Mouse (Mus musculus) ES-E14 (cell line): ENCODE data around the gene Bcr. TPM values are rescaled to one million over a fixed set of nuclear protein-coding genes. Genes with fewer than 3 reads are reported as not detected.

Source experiments
- DNase-seq: peaks from one replicate; pipeline ENCODE4 v3.0.0-alpha.2; 2013; ENCODE audit warnings: low read depth, low spot score
- H3K27ac ChIP-seq: 2 replicates; pipeline ENCODE4 v1.5.1; 2012; ENCODE audit warnings: low read depth, mild to moderate bottlenecking, low read length, moderate library complexity, mixed read lengths; ENCODE audit not compliant: poor library complexity, insufficient read depth, severe bottlenecking
- H3K36me3 ChIP-seq: 2 replicates; pipeline ENCODE4 v1.6.1; 2012; ENCODE audit warnings: mild to moderate bottlenecking, low read length, moderate library complexity, mixed read lengths; ENCODE audit not compliant: control insufficient read depth, poor library complexity, insufficient read depth, severe bottlenecking
- H3K4me1 ChIP-seq, 2 experiments: fragments of 150-350 bp in 1 of 2; sonication (generic) in 1 of 2; 2 replicates each; pipeline ENCODE4 v1.6.1; 2012; ENCODE audit warnings: low read length in 2 of 2, mild to moderate bottlenecking in 1 of 2, mixed read lengths in 1 of 2; ENCODE audit not compliant: control insufficient read depth in 2 of 2, insufficient read depth in 2 of 2, poor library complexity in 1 of 2
- H3K4me3 ChIP-seq, 2 experiments: fragments of 150-350 bp in 1 of 2; sonication (generic) in 1 of 2; 2 replicates each; pipeline ENCODE4 v1.5.1; 2012; ENCODE audit warnings: low read length in 2 of 2, low read depth in 1 of 2, mild to moderate bottlenecking in 1 of 2, mixed read lengths in 1 of 2; ENCODE audit not compliant: insufficient read depth in 1 of 2, poor library complexity in 1 of 2, severe bottlenecking in 1 of 2
- H3K9ac ChIP-seq: 2 replicates; pipeline ENCODE4 v1.6.1; 2012; ENCODE audit warnings: low read depth, mild to moderate bottlenecking, low read length, mixed read lengths; ENCODE audit not compliant: poor library complexity, insufficient read depth, severe bottlenecking
- H3K9me3 ChIP-seq: fragments of 150-350 bp; sonication (generic); 2 replicates; pipeline ENCODE4 v1.6.1; 2012; ENCODE audit warnings: low read depth, mild to moderate bottlenecking, low read length; ENCODE audit not compliant: control insufficient read depth, insufficient read depth
- CHD2 ChIP-seq: IDR thresholded peaks from 2 replicates; pipeline ENCODE4 v1.6.1; 2014; ENCODE audit warnings: mild to moderate bottlenecking, low read depth, low read length, inconsistent platforms
- HCFC1 ChIP-seq: IDR thresholded peaks from 2 replicates; pipeline ENCODE4 v1.6.1; 2012; ENCODE audit warnings: low read length, inconsistent platforms, borderline replicate concordance; ENCODE audit not compliant: insufficient read depth
- MAFK ChIP-seq: IDR thresholded peaks from 2 replicates; pipeline ENCODE4 v1.6.1; 2014; ENCODE audit warnings: mild to moderate bottlenecking, low read depth, low read length, inconsistent platforms; ENCODE audit not compliant: insufficient read depth
- ZC3H11A ChIP-seq: IDR thresholded peaks from 2 replicates; pipeline ENCODE4 v1.6.1; 2012; ENCODE audit warnings: low read depth, mild to moderate bottlenecking, inconsistent platforms, low read length, borderline replicate concordance
- ZNF384 ChIP-seq: IDR thresholded peaks from 2 replicates; pipeline ENCODE4 v1.6.1; 2012; ENCODE audit warnings: low read depth, low read length, inconsistent platforms
- in situ Hi-C, 2 experiments: fragments of 600-800 bp; cut with MboI; formaldehyde crosslinking; loops; one replicate each; pipeline ENCODE4 v1.15.1; 2025; ENCODE audit warnings: low sequenced_read_pairs in 2 of 2, inconsistent platforms in 1 of 2; ENCODE audit not compliant: unreplicated experiment in 2 of 2
- total RNA-seq: library from RNA; depleted of rRNA; stranded (reverse); fragments of 300-350 nt; gene quantifications from 2 replicates; pipeline ENCODE4 v1.2.3, GENCODE M21; 2012

The Bcr gene
- total RNA-seq, 1 experiment = 19.5 TPM

GRCm38 (mm10) chr10:75088471-75088870 is 28.1 kb downstream of the Bcr start:
- TF ChIP-seq MAFK (no peak), ZC3H11A (no peak)
- DNase-seq = no peak
- H3K4me1 ChIP-seq = peaks cover 0 to 3% of the 10 kb centered on the region in 2 experiments; a peak in 2 of 4 replicates
- H3K36me3 ChIP-seq = no peaks in the 10 kb centered on the region
- H3K9me3 ChIP-seq = no peaks in the 10 kb centered on the region
- no peak overlapping the region for H3K9ac ChIP-seq
- in situ Hi-C loops = no loop called here
- no peak overlapping the region for H3K4me3 ChIP-seq
- H3K27ac ChIP-seq = no peak overlapping the region

GRCm38 (mm10) chr10:75091478-75092152 is 31.2 kb downstream of the Bcr start:
- peaks cover 0 to 4% of the 10 kb centered on the region in 2 experiments; a peak in 2 of 4 replicates for H3K4me1 ChIP-seq
- H3K27ac ChIP-seq = no peak overlapping the region
- no peak for DNase-seq
- H3K9ac ChIP-seq = no peak overlapping the region
- H3K4me3 ChIP-seq = no peak overlapping the region
- H3K9me3 ChIP-seq = no peaks in the 10 kb centered on the region
- H3K36me3 ChIP-seq = no peaks in the 10 kb centered on the region
- TF ChIP-seq MAFK (no peak), HCFC1 (no peak), CHD2 (no peak)
- in situ Hi-C loops = no loop called here

GRCm38 (mm10) chr10:75093252-75093987 is 33.0 kb downstream of the Bcr start:
- in situ Hi-C loops = no loop called here
- no peak for DNase-seq
- TF ChIP-seq ZNF384 (no peak), CHD2 (no peak), HCFC1 (no peak), ZC3H11A (no peak), MAFK (no peak)
- Histone ChIP-seq H3K4me1 (peaks cover 0 to 4% of the 10 kb centered on the region in 2 experiments; a peak in 2 of 4 replicates), H3K9me3 (no peaks in the 10 kb centered on the region), H3K36me3 (no peaks in the 10 kb centered on the region), H3K27ac (no peak overlapping the region), H3K9ac (no peak overlapping the region), H3K4me3 (no peak overlapping the region)

- peaks cover 0 to 4% of the 10 kb centered on the region in 2 experiments; a peak in 2 of 4 replicates for H3K4me1 ChIP-seq
- in situ Hi-C loops = no loop called here
- TF ChIP-seq ZNF384 (no peak), CHD2 (no peak), HCFC1 (no peak), MAFK (peak; percentile 99), ZC3H11A (no peak)
- DNase-seq = no peak
- H3K4me3 ChIP-seq = no peak overlapping the region
- H3K36me3 ChIP-seq = no peaks in the 10 kb centered on the region
- no peaks in the 10 kb centered on the region for H3K9me3 ChIP-seq
- H3K9ac ChIP-seq = no peak overlapping the region
- no peak overlapping the region for H3K27ac ChIP-seq
Observed at GRCm38 (mm10) chr10:75094338-75094737, 33.9 kb downstream of the Bcr start.
